Mouse (Mus musculus) cerebellum, postnatal 36 days (tissue): ENCODE measurements around the gene Rae1.

Experiments used
- DNase-seq, 2 experiments: peaks; one replicate each; pipeline ENCODE4 v3.0.0; 2021 to 2022; ENCODE audit warnings: mixed read lengths in 2 of 2

The Rae1 gene

GRCm38 (mm10) chr2:173027824-173028495 is 28.0 kb downstream of the Rae1 start:
- no peak for DNase-seq

GRCm38 (mm10) chr2:173028508-173029031 is 28.7 kb downstream of the Rae1 start:
- no peak for DNase-seq

DNA sequence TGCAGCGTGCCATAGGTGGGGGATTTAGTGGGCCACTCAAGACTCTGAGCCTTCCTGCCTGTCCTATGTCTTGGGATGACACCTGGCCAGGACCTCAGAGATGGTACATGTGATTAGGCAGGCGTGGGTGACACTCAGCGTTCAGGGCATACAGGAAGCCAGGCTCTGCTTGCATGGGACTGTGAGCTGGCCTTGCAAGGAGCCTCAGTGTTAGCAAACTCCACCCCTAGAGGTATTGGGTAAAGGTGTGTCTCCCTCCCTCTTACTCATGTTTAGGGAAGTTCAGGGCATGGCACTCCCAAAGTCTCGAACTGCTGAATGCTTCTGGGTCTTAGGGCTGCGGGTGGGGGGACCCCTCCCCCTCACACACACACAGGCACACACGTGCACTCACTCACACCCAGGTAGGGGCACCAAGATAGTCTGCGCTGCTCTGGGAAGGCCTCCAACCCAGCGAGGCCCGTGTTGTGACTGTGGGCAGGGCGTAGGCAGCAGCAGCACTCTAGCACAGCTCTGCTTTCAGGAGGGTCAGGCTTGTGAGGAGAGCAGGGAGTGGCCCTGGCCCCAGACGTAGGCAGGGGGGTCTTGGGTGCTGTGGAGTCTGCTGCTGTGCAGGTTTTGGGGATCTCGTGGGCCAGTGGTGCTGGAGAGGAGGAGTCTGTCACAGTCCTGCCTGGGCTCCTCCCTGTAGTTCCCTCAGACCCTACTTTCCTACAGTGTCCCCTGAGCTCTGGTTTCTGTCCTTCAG is 30.8 kb downstream of the Rae1 start:
- DNase-seq, result no peak

- no peak for DNase-seq
Measured at GRCm38 (mm10) chr2:173033531-173033930, 33.6 kb downstream of the Rae1 start.

DNA sequence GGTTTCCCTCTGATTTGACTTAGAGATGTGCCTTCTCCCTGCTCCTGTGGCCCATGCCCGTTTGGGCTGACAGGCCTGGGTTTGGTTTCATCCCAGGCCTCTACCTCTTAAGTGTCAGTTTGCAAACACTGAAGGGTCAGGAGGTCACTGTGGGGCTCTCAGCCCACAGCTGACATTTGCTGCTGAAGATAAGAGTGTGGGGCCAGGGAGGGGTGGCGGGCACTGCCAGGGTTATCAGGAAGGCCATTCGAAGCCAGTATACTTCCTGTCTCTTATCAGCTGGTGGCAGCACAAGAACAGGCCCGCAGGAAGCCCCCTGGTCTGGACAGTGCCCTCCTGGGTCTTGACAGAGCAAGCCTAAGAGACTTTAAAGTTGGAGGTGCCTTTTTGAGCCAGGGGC is 35.1 kb downstream of the Rae1 start:
- DNase-seq, result no peak

DNA sequence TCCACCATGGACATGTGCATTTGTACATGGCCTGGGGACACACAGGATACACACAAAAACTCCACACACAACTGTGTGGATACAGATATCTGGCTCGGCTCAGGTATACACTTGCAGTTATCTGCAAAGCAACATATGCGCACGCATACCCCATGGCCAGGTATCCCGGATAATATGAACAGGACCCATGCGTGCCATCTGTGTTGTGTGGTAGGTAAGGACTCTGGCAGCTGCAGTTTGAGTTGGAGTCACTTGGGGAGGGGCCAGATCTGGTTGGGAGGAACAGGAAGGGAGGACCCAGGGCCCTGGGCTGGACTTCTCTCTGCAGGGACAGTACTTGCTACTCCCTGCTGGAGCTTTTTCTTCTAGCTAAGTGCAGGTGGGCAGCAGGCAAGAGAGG is 35.7 kb downstream of the Rae1 start:
- DNase-seq, result no peak

- DNase-seq, result no peak
Measured at GRCm38 (mm10) chr2:173036055-173036454, 36.1 kb downstream of the Rae1 start.

DNA sequence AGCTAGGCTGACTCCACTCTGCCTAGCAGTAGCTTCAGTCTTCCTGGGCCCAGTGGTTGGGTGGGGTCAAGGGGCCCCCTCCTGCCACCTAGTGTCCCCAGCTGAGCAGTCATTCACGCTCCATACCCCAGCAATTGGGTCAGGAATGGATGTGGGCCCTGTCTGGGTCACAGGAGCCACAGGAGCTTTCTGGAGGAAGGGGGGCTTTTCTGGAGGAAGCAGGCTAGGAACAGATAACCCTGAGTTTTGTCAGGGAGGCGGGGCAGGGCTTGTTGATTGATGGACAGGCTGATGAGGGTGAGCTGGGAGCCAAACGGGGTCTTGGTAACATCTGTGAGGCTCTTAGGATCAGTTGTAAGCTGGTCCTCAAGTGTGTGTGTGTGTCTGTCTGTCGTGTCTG is 36.7 kb downstream of the Rae1 start:
- DNase-seq, result no peak

- DNase-seq, result no peak
Measured at GRCm38 (mm10) chr2:173037347-173037746, 37.4 kb downstream of the Rae1 start.

GRCm38 (mm10) chr2:173037827-173038607 is 38.1 kb downstream of the Rae1 start:
- no peak for DNase-seq

DNA sequence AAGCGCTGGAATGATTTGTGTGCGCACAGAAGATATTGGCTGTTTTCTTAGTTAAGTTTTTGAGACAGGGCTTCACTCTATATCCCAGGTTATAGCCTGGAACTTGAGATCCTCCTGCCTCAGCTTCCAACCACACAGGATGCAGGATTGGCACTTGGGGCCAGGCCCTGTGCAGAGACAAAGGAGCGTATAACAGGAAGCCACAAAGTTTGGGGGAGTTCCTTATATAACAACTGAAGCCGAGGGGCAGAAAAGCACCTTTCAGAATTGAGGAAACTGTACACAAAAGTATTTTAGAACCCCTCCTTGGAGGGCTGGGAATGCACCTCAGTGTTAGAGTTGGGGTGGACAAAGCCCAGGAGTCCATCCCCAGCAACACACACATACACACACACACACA is 39.1 kb downstream of the Rae1 start:
- no peak for DNase-seq

- DNase-seq, result no peak
Measured at GRCm38 (mm10) chr2:173040803-173041202, 40.9 kb downstream of the Rae1 start.

- no peak for DNase-seq
Measured at GRCm38 (mm10) chr2:173041242-173041641, 41.3 kb downstream of the Rae1 start.

DNA sequence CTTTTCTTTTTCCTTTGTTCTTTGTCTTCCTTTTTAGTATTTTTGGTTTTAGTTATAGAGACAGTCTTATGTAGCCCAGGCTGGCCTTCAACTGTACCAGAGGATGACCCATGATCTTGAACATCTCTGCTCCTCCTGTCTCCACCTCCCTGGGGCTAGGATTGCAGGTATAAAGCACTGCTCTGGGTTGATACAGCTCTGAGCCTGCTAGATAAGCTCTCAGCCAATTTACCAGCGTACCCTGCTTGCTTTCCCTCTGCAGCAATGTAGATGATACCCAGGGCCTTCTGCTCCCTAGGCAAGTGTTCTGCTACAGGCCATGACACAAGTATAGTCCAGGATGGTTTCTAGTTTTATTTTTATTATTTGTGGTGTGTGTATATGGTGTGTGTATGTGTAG is 42.0 kb downstream of the Rae1 start:
- no peak for DNase-seq

GRCm38 (mm10) chr2:173042504-173043162 is 42.7 kb downstream of the Rae1 start:
- no peak for DNase-seq

GRCm38 (mm10) chr2:173044198-173044970 is 44.5 kb downstream of the Rae1 start:
- no peak for DNase-seq

GRCm38 (mm10) chr2:173046582-173047297 is 46.8 kb downstream of the Rae1 start:
- DNase-seq, result no peak

- no peak for DNase-seq
Measured at GRCm38 (mm10) chr2:173047471-173047870, 47.6 kb downstream of the Rae1 start.

GRCm38 (mm10) chr2:173048041-173048745 is 48.3 kb downstream of the Rae1 start:
- no peak for DNase-seq

- DNase-seq, result no peak
Measured at GRCm38 (mm10) chr2:173049231-173049630, 49.3 kb downstream of the Rae1 start.

DNA sequence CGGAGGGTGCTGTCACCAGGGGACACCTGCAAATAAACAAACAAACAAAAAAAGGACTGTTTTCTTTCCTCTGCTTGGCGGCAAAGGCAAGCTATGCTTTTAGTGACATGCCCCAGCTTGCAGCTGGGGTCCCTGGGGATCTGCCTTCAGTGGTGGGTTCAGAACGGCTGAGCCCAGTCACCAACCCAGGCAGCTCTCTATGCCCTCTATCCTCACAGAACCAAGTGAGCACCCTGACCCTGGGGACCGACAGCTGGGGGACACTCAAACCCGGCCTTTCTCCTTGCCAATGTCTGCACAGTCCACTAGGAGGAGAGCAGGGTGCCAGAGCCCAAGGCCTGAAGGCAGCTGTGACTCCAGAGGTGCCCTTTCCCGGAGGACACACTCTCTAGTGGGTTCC is 49.9 kb downstream of the Rae1 start:
- DNase-seq, result no peak
